Mouse (Mus musculus): ENCODE measurements around the gene Aacs. TPM values are rescaled to one million over a fixed set of nuclear protein-coding genes. Genes with fewer than 3 reads are reported as not detected.

Aacs gene
- total RNA-seq, 2 experiments from 2014 or later, result 3.3 to 4.8 TPM

- DNase-seq, result no peak
Observed at GRCm38 (mm10) chr5:125493093-125493423, 17.4 kb downstream of the Aacs start.

DNA sequence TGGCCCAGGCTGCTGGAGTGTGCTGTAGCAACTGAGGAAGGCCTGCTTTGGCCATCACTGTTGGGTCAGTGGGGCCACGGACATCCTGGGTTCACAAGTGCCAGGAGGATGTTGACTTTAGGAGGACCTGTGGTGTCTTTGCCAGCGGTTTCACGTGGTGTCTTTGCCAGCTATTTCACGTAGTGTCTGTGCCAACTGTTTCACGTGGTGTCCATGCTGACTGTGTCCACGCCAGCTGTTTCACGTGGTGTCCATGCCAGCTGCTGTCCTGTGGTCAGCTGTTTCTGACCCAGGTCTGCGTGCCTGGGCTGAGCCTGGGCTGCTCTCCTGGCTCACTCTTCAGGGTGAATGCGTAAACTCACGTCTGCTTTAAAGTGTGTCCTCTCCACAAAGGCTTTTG is 20.0 kb downstream of the Aacs start:
- DNase-seq, result peak; percentile 49

GRCm38 (mm10) chr5:125497821-125498600 is 22.4 kb downstream of the Aacs start:
- DNase-seq, result peak; percentile 54

GRCm38 (mm10) chr5:125501505-125501904 is 25.9 kb downstream of the Aacs start:
- no peak for DNase-seq

GRCm38 (mm10) chr5:125502186-125502585 is 26.6 kb downstream of the Aacs start:
- no peak for DNase-seq

- DNase-seq, result no peak
Observed at GRCm38 (mm10) chr5:125503628-125504027, 28.0 kb downstream of the Aacs start.

DNA sequence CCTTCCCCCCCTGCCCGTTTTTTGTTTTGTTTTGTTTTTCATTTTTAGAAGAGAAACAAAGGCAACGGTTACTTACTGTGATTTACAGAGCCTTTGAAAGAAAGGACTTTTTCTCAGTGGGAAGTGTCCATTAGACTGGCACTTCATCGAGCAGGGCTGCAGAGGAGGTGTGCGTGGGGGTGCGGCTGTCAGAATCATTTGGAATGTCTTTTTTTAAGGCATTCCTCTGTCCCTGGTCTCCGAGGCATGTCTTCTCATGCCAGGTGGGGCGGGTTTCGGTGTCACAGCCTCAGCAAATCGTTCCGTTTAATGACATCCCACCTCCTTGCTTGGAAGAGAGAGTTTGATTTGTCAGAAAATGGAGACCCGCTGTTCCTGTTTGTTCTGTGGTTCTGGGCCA is 29.1 kb downstream of the Aacs start:
- DNase-seq, result no peak

GRCm38 (mm10) chr5:125505968-125506367 is 30.4 kb downstream of the Aacs start:
- no peak for DNase-seq

GRCm38 (mm10) chr5:125507582-125507981 is 32.0 kb downstream of the Aacs start:
- DNase-seq, result no peak

- DNase-seq, result no peak
Observed at GRCm38 (mm10) chr5:125508006-125508405, 32.4 kb downstream of the Aacs start.

DNA sequence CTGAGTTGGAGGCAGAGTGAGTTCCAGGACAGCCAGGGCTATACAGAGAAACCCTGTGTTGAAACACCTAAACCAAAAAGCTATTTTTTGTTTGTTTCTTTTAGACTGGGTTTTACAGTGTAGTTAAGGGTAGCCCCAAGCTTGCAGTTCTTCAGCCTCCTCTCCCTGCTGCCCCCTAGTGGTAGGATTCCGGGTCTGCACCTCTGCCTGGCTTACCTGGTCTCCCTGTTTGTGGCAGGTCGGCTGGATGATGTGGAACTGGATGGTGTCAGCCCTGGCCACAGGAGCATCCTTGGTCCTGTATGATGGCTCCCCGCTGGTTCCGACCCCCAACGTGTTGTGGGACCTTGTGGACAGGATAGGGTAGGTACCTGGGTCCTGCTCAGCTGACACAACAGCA is 33.9 kb downstream of the Aacs start:
- DNase-seq, result no peak

DNA sequence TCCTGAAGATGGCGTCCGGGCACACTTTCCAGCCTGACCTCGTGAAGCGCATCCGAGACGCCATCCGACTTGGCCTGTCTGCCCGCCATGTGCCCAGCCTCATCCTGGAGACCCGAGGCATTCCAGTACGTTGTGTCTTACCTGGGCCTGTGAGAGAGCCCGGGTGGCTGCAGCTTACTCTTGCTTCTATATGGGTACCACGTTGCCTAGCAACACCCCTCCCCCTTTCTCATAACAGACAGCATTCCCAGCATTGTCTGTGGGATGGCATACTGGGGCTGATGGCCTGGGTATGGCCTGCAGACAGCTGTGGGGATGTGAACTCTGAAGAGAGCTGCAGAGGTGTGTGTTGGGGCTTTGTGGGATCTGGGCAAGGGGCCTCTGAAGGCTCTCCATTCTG is 39.4 kb downstream of the Aacs start:
- DNase-seq, result no peak

DNA sequence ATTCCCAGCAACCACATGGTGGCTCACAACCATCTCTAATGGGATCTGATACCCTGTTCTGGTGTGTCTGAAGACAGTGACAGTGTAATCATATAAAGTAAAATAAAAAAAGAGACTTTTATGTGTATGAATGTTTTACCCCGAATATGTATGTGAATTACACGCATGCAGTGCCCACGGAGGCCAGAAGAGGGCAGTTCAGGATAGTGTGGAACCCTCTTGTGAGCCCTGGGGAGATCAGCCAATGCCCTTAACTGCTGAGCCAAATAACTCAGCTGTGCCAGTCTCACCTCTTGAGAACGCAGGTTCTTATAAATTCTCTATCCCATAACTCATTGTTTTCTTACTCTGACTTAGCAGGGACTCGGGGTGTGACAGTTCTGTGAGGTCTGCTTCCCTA is 43.0 kb downstream of the Aacs start:
- no peak for DNase-seq

DNA sequence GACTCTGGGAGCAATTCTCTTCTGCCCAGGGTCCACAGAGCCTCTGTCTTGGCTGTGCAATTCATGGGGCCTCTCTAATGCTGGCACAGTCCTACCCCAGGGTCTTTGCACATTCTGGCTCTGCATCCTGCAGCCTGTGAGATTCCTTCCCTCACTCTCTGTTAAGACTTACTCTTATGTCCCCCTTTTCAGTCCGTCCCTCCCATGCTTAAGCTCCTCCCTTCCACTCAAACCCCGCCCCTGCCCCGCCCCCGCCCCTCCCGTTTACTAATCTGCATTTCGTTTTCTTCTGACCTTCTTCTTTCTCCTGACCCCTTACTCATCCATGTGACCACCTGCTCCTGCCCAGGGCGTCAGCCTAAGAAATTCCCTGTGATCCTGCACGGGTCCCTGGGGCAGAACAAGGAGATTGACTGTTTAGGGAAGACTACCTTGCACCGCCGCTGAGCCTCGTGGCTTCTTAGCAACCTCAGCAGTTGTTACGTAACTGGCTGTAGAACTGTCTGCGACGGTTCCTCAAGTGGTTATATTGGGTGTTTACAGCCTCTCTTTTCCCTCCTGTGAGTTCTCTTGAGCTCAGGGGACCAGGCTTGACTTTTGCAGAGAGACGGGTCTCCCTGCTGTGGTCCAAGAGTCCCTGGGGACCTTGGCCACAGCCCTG is 45.4 kb downstream of the Aacs start:
- DNase-seq, result no peak

- DNase-seq, result no peak
Observed at GRCm38 (mm10) chr5:125523361-125523760, 47.7 kb downstream of the Aacs start.

DNA sequence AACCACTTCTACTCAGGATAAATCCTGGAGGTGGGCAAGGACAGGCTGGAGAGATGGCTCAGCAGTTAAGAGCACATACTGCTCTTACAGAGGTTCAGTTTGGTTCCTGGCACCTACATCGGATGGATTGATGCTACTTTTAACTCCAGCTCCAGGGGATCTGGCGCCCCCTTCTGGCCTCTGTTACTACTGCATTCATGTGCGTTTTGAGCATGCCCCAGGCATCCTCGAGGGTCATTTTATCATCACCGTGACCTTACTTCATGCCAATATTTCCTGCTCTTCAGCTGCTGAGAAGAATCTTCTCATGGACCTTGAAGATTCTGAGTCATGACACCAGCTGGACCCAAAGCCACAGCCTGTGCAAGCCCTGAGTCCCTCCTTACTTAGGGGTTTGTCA is 49.9 kb downstream of the Aacs start:
- no peak for DNase-seq

- DNase-seq, result no peak
Observed at GRCm38 (mm10) chr5:125526464-125526863, 50.9 kb downstream of the Aacs start.

DNA sequence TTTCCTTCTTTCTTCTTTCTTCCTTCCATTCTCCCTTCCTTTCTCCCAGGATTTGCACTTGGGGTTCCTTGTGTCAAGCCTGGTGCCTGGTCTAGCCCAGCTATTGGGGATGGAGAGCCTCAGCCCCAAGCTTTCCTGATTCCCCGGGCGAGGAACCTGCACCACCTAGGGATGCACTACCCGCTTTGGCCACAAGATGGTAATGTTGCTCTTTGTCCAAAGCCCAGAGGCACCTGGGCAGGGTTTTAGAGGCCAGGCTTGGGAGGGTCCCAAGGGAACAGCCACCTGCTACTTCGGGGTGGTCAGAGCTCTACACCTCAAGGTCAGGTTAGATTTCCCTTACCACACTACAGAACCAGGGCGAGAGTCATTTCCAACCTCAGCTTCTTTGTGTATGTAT is 53.5 kb downstream of the Aacs start:
- no peak for DNase-seq

- no peak for DNase-seq
Observed at GRCm38 (mm10) chr5:125531634-125532033, 56.0 kb downstream of the Aacs start, which contains the start of gene Tmem132b. Gene Tmem132b, plus strand, starts transcription at chr5:125531774.

- DNase-seq, result no peak
Observed at GRCm38 (mm10) chr5:125532191-125532544, 56.6 kb downstream of the Aacs start.

GRCm38 (mm10) chr5:125532545-125533224 is 57.1 kb downstream of the Aacs start:
- DNase-seq, result no peak

DNA sequence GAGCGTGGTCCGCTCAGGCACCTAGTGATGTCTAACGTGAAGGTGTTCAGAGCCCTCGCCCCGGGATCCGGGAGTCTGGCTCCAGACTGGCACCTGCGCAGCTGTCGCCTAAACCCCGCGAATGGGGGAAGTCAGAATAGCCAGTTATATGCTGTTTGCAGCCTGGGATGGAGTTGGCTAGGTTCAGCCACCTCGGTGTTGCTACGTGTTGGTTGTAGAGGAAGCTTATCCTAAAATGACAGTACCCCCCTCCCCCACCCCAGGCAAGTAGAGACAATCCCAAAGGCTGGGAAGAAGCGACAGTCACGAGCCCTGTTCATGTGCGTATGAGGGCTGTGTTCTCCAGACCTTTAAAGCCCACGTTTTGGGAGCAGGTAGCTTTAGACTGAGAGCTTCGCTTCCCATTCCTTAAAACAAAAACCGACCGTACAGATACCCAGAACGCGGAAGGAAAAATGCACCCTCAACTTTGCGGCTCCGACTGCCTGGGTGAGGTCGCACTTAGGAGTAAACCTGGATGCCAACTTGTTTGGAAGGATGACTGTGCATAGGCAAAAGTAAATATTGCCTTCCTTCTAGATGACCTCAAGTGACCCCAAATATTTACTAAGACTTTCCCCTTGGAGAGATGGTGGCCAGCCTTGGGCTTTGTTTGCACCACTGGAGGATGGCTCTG is 57.7 kb downstream of the Aacs start:
- no peak for DNase-seq

DNA sequence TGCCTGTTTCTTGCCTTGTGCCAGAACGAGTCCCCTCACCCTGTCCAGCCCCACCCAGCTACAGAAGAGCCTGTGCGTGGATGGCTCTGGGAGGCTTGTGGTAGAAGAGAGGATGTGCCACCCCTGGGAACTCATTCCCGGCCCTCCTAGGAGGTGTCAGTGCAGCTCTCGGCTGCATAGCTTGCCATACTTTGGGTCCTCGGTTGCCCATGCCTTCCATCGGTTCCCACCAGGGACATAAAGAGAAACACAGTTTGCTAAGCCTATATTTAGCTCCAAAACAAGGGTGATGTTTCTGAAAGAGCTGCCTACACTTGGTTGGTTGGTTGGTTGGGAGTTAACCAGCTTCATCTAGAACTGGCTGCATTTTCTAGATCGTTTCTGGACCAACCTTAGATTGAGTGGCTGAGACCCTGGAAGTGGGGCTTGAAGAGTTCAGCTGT is 58.6 kb downstream of the Aacs start:
- no peak for DNase-seq
